Mouse (Mus musculus): ENCODE results near the gene Gtf3c5.

DNA sequence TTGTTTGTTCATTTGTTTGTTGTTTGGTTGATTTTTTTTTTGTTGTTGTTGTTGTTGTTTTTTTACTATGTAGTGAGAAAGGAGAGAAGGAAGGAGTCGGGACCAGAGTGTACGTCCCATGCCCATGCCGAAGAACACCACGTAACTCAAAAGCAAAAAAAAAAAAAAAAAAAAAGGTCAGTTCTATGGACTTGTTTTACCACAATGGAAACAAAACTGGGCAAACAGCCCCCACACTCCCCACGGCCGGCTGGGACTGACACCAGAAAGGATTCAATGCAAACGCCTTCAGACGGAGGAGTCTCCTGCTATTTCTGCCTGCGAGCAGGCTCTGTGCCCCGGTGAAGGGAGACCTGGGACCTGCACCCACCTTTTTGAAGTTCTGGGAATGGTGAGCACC, 37.0 kb upstream of the Gtf3c5 start:
- TF ChIP-seq CTCF (IDR thresholded peaks at IDR 0.05; ENCODE audit: insufficient read depth, low read depth, low read length) (no peak), POLR2A (IDR thresholded peaks at IDR 0.05; ENCODE audit: insufficient read depth, low read depth, low read length) (no peak)
